Mouse (Mus musculus) hindbrain, embryonic 12.5 days (tissue): ENCODE measurements around the gene Fbxo3. TPM values are rescaled to one million over a fixed set of nuclear protein-coding genes. Genes with fewer than 3 reads are reported as not detected.
"Not testable (repeated sequence)": the region's sequence is repeated elsewhere in the genome, so short reads cannot be mapped to it uniquely, and the experiment has no call there.

ENCODE experiments used
- ATAC-seq: fragments of 200-750 bp; cut with Nextera tagmentation; 2 replicates; pipeline ENCODE4 v1.8.0; 2017; ENCODE audit warnings: moderate TSS enrichment; ENCODE audit not compliant: low FRiP score
- H3K27ac ChIP-seq: fragments of 300-500 bp; sonication (generic); 2 replicates; pipeline ENCODE4 v1.5.1; 2016; ENCODE audit warnings: mild to moderate bottlenecking
- H3K27me3 ChIP-seq: fragments of 300-500 bp; sonication (generic); 2 replicates; pipeline ENCODE4 v1.6.1; 2016; ENCODE audit warnings: mild to moderate bottlenecking
- H3K36me3 ChIP-seq: fragments of 300-500 bp; sonication (generic); 2 replicates; pipeline ENCODE4 v1.6.1; 2016; ENCODE audit warnings: mild to moderate bottlenecking
- H3K4me1 ChIP-seq: fragments of 300-500 bp; sonication (generic); 2 replicates; pipeline ENCODE4 v1.6.1; 2016
- H3K4me2 ChIP-seq: fragments of 300-500 bp; sonication (generic); replicated peaks from 2 replicates; pipeline ENCODE4 v1.6.1; 2016; ENCODE audit warnings: mild to moderate bottlenecking
- H3K4me3 ChIP-seq: fragments of 300-500 bp; sonication (generic); 2 replicates; pipeline ENCODE4 v1.5.1; 2016; ENCODE audit warnings: mild to moderate bottlenecking
- H3K9ac ChIP-seq: fragments of 300-500 bp; sonication (generic); 2 replicates; pipeline ENCODE4 v1.6.1; 2016; ENCODE audit warnings: mild to moderate bottlenecking, moderate library complexity
- H3K9me3 ChIP-seq: fragments of 300-500 bp; sonication (generic); replicated peaks from 2 replicates; pipeline ENCODE4 v1.6.1; 2016; ENCODE audit warnings: mild to moderate bottlenecking
- WGBS: fragments of 180-500 bp; shearing (Covaris S2); methylation state at CpG from one replicate; pipeline ENCODE4 v1.1.7; 2016; 5-methylcytosine and 5-hydroxymethylcytosine counted together
- polyA plus RNA-seq: library from polyadenylated mRNA; unstranded; fragments of >200 nt; fragmentation: Nextera tagmentation; extraction: Ambion mirVana; gene quantifications from 2 replicates; pipeline ENCODE4 v1.2.1, GENCODE M21; 2016

The Fbxo3 gene
- polyA plus RNA-seq, 1 experiment from 2014 or later, result 60.4 TPM

GRCm38 (mm10) chr2:104081436-104082050 lies 54.0 kb downstream of the Fbxo3 start:
- H3K9me3 ChIP-seq, H3K4me3 ChIP-seq: not testable (repeated sequence)
- WGBS, result no CpG with 5 or more reads among the region's 1 CpGs

GRCm38 (mm10) chr2:104082474-104082873 lies 55.0 kb downstream of the Fbxo3 start:
- Histone ChIP-seq H3K4me1 (no peaks in the 10 kb centered on the region), H3K9ac (no peak overlapping the region), H3K9me3 (no peaks in the 10 kb centered on the region), H3K27me3 (no peaks in the 10 kb centered on the region), H3K4me2 (no peak overlapping the region), H3K27ac (no peak overlapping the region), H3K4me3 (no peak overlapping the region), H3K36me3 (no peaks in the 10 kb centered on the region)
- no peak for ATAC-seq

More at GRCm38 (mm10) chr2:104081436-104082050, 54.0 kb downstream of the Fbxo3 start:
- not testable (repeated sequence) for H3K36me3 ChIP-seq, H3K4me2 ChIP-seq, H3K27me3 ChIP-seq, H3K27ac ChIP-seq, ATAC-seq, H3K9ac ChIP-seq, H3K4me1 ChIP-seq

DNA sequence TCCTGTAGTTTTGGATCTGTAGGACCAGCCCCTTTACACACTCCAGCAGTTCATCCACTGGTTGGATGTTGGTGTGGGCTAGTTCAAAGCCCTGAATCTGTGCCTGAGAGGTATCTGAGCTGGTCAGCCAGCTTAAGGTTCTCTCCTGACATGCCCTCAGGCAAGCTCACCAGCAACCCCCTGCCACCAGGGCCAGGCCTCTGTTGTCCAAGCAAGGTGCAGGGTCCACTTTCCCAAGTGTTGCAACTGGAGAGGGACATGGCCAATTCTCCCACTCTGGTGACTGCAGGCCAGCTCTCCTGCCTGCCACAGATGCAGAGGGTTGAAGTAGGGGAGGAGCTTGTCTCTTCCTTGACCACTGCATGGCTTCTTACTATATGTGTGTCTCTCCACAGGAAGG lies 56.5 kb downstream of the Fbxo3 start:
- not testable (repeated sequence) for H3K36me3 ChIP-seq, ATAC-seq, H3K27me3 ChIP-seq, H3K4me2 ChIP-seq, H3K27ac ChIP-seq, H3K9ac ChIP-seq, H3K9me3 ChIP-seq, H3K4me1 ChIP-seq, H3K4me3 ChIP-seq

DNA sequence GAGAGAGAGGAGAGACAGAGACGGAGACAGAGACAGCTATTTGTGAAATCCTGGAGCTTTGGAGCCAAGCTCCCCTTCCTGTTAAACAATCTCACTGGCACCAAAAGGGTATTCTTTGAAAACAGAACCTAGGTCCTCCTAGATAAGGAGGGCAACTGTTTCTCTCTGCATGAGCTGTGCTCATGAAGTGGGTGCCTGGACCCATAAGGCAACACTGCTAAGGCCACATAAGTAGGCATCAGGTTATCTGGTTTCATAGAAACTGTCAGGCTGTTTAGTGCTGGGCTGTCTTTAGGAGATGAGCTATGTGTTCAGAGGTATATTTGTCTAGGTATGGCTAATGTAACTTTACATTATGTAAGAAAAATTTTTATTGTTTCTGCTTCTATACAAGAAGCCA lies 60.0 kb downstream of the Fbxo3 start:
- H3K27ac ChIP-seq, H3K4me1 ChIP-seq, H3K9me3 ChIP-seq, H3K36me3 ChIP-seq, H3K27me3 ChIP-seq, ATAC-seq, H3K9ac ChIP-seq, H3K4me2 ChIP-seq, H3K4me3 ChIP-seq: not testable (repeated sequence)
- WGBS, result 60% methylated on average over 1 of the region's 1 CpGs

DNA sequence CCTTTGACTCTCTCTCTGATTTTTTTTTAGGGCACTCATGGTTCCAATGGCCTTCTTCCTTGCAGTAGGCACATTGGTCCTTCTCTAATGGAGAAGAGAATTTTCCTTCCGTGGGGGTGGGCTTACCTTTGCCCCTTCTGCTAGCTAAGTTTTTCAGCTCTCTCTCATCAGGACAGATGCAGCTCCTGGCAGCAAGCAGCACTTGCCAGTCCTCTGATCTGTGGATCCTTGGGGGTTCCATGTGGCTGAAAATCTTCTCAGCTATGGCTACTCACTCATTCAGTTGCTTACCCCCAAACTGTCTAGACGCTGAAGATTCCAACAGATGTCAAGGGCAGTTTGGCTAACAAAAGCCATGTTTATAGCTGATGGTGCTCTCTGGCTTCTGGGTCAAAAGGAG lies 65.8 kb downstream of the Fbxo3 start:
- ATAC-seq, result no peak
- Histone ChIP-seq H3K9ac (no peak overlapping the region), H3K4me2 (no peak overlapping the region), H3K27me3 (no peaks in the 10 kb centered on the region), H3K9me3 (no peaks in the 10 kb centered on the region), H3K36me3 (no peaks in the 10 kb centered on the region), H3K4me3 (no peak overlapping the region), H3K27ac (no peak overlapping the region), H3K4me1 (peaks cover 10% of the 10 kb centered on the region)
- WGBS, result 84% methylated on average over 2 of the region's 2 CpGs

DNA sequence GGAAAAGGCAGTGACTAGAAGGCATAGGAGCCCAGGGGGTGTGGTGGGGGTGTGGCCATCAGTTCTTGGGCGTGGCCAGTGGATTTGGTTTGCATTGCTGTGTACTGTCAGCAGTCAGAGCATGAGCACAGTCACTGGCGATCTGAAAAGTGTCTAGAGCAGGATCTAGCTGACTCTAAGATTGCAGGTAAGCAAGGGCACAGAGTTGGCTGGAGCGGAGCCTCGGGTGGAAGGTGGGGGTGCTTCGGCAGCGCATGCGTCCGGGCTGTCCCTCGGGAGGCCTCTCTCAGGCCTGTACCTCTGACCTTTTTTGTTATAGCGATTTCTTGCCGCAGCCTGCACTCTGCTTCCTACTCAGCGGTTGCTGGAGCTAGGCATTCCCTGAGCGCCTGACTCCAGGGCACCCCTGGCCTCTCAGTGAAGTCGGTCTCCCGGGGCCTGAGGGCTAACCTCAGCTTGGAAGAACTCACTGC lies 68.3 kb downstream of the Fbxo3 start, which contains the start of gene Cd59a:
Gene Cd59a, plus strand, starts transcription at position 61 of the 473 bp plus-strand sequence.
- no peaks in the 10 kb centered on the region for H3K9me3 ChIP-seq
- peak within 1 kb of the TSS; percentile 74 for H3K27ac ChIP-seq
- H3K9ac ChIP-seq, result peak within 1 kb of the TSS; percentile 62
- 1% methylated on average over 15 of the region's 15 CpGs for WGBS
- peak within 1 kb of the TSS; percentile 41 for H3K4me3 ChIP-seq
- H3K36me3 ChIP-seq, result no peaks in the 10 kb centered on the region
- ATAC-seq, result peak; percentile 89
- H3K4me2 ChIP-seq, result peak within 1 kb of the TSS; percentile 67
- H3K27me3 ChIP-seq, result no peaks in the 10 kb centered on the region
- peaks cover 12% of the 10 kb centered on the region for H3K4me1 ChIP-seq

DNA sequence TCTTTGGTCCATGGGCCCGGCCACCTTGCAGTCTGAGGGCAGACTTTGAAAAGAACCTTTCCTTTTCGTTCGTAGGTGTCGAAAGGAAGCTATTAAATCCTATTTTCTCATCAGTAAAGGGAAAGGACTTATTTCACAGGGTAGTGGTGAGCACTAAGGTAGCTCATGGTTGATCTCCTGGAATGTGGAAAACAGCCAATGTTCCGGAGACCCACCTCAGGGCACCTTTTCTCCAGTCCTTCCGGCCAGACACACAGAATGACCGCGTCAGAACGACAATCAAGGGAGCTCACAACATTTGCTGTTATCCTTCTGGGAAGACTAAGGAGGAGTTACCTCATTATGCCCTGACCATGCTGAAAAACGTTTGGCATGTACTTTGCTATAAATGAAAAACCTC lies 68.7 kb downstream of the Fbxo3 start:
- no peaks in the 10 kb centered on the region for H3K27me3 ChIP-seq
- H3K9ac ChIP-seq, result peak overlapping the region; percentile 62
- H3K27ac ChIP-seq, result peak overlapping the region; percentile 74
- H3K4me3 ChIP-seq, result peak overlapping the region; percentile 41
- 43% methylated on average over 10 of the region's 10 CpGs for WGBS
- peak overlapping the region; percentile 67 for H3K4me2 ChIP-seq
- no peaks in the 10 kb centered on the region for H3K9me3 ChIP-seq
- no peak for ATAC-seq
- peaks cover 12% of the 10 kb centered on the region for H3K4me1 ChIP-seq
- H3K36me3 ChIP-seq, result no peaks in the 10 kb centered on the region

- WGBS, result 52% methylated on average over 1 of the region's 1 CpGs
- H3K27me3 ChIP-seq, H3K9me3 ChIP-seq, H3K9ac ChIP-seq, ATAC-seq, H3K27ac ChIP-seq, H3K36me3 ChIP-seq, H3K4me3 ChIP-seq: not testable (repeated sequence)
- Histone ChIP-seq H3K4me1 (peaks cover 12% of the 10 kb centered on the region), H3K4me2 (peak overlapping the region; percentile 67)
Observed at GRCm38 (mm10) chr2:104096796-104097195, 69.3 kb downstream of the Fbxo3 start.

GRCm38 (mm10) chr2:104097396-104097795 lies 69.9 kb downstream of the Fbxo3 start:
- not testable (repeated sequence) for H3K27ac ChIP-seq, H3K36me3 ChIP-seq, H3K9ac ChIP-seq, H3K27me3 ChIP-seq, H3K9me3 ChIP-seq, H3K4me3 ChIP-seq, ATAC-seq
- H3K4me1 ChIP-seq, result peaks cover 12% of the 10 kb centered on the region
- WGBS, result 95% methylated on average over 4 of the region's 4 CpGs
- 0 out of 2 replicates have a peak overlapping the region, but pooled peaks have one; percentile 3 for H3K4me2 ChIP-seq

- no peak overlapping the region for H3K4me3 ChIP-seq
- peaks cover 12% of the 10 kb centered on the region for H3K4me1 ChIP-seq
- H3K27me3 ChIP-seq, result no peaks in the 10 kb centered on the region
- H3K36me3 ChIP-seq, result no peaks in the 10 kb centered on the region
- 43% methylated on average over 3 of the region's 3 CpGs for WGBS
- no peak overlapping the region for H3K27ac ChIP-seq
- H3K9ac ChIP-seq, result no peak overlapping the region
- H3K9me3 ChIP-seq, result no peaks in the 10 kb centered on the region
- ATAC-seq, result no peak
- no peak overlapping the region for H3K4me2 ChIP-seq
Observed at GRCm38 (mm10) chr2:104098529-104099230, 71.2 kb downstream of the Fbxo3 start.

GRCm38 (mm10) chr2:104099231-104099585 lies 71.7 kb downstream of the Fbxo3 start:
- Histone ChIP-seq H3K9ac (no peak overlapping the region), H3K4me1 (peaks cover 12% of the 10 kb centered on the region), H3K9me3 (no peaks in the 10 kb centered on the region), H3K4me2 (no peak overlapping the region), H3K36me3 (no peaks in the 10 kb centered on the region), H3K4me3 (no peak overlapping the region), H3K27me3 (no peaks in the 10 kb centered on the region), H3K27ac (no peak overlapping the region)
- WGBS, result 90% methylated on average over 2 of the region's 2 CpGs
- ATAC-seq, result no peak

- Histone ChIP-seq H3K27ac (no peak overlapping the region), H3K4me2 (no peak overlapping the region), H3K4me3 (no peak overlapping the region), H3K36me3 (no peaks in the 10 kb centered on the region), H3K9ac (no peak overlapping the region), H3K27me3 (no peaks in the 10 kb centered on the region), H3K9me3 (no peaks in the 10 kb centered on the region), H3K4me1 (peaks cover 12% of the 10 kb centered on the region)
- WGBS, result 63% methylated on average over 1 of the region's 1 CpGs
- ATAC-seq, result no peak
Observed at GRCm38 (mm10) chr2:104099946-104100345, 72.4 kb downstream of the Fbxo3 start.

DNA sequence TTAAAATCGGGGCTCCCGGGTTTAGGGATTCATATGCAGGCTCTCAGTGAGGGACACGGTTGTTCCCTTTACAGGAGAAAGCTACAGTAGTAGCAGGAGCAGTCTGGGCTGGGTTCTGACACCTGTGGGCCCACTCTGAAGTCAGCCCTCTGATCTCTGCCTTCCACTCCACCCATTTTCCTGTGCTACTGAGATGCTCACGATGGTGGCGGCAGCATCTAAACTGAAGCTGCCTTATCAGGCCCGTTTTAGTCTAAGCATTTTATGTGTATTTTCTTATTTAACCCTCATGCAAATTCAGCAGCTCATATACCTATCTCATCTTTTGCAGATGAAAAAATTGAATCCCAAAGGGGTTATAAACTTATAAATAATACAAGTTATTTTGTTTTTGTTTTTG lies 77.3 kb downstream of the Fbxo3 start:
- no peaks in the 10 kb centered on the region for H3K27me3 ChIP-seq
- H3K9ac ChIP-seq, result no peak overlapping the region
- no peaks in the 10 kb centered on the region for H3K9me3 ChIP-seq
- H3K36me3 ChIP-seq, result no peaks in the 10 kb centered on the region
- no peak overlapping the region for H3K4me3 ChIP-seq
- WGBS, result 90% methylated on average over 6 of the region's 6 CpGs
- H3K4me2 ChIP-seq, result no peak overlapping the region
- no peak overlapping the region for H3K27ac ChIP-seq
- no peak for ATAC-seq
- no peaks in the 10 kb centered on the region for H3K4me1 ChIP-seq
